Mouse (Mus musculus) right cerebral cortex, postnatal 14 days (tissue): ENCODE measurements at regions not wholly inside any gene's neighbourhood (a gene's known extent, or its start where the extent isn't known, plus 50 kb on each side); places are given as distances from the start of the nearest gene placed in this dataset.

Source experiments
- DNase-seq: peaks from one replicate; pipeline ENCODE4 v3.0.0; 2022

DNA sequence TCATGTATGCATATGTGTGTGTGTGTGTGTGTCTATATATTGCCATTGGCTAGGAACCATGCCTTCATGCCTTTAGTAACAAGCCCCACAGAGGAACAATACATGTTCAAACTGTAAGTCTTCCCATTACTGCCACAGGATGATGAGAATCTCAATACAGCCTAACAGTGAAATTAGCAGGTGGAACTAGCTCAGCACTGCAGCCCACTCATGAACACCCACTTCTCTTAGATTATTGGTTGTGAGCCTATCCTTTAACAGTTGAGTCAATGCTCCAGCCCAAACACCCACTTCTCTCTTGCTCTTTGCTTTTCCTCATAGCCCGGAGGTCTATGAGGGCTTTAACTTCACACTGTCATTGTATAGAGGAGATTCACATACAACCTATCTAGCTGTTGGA, 287.5 kb upstream of the Plxna2 start:
- DNase-seq, result no peak

DNA sequence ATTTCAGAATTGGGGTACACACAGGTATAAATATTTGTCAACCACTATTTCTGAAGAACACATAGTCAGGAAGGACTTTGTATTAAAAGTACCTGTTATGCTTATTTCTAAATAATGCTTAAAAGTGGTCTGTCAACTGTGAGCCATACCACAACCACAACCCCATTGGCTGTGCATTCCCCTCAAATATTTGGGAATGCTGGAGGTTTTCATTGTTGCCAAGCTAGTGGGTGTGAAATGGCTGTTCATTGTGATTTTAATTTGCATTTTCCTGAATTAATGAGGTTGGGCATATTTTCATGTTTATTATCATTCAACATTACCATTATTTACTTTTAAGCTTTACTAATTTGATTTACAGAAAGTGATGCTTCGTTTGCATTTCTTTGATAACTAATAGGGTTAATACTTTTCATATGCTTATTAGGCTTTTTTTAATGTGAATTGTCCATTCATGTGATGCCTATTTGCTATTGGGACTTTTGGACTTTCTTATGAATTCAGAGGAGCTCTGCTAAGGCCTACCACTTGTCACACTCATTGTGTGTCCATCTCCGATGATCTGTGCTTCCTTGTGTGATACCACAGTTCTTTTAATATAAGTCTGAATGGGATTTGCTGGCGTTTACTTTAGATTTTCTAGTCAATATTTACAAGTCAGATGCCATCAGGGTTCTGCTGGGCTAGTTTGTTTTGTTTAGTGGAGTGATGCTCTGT, 297.5 kb upstream of the Plxna2 start:
- DNase-seq, result no peak

DNA sequence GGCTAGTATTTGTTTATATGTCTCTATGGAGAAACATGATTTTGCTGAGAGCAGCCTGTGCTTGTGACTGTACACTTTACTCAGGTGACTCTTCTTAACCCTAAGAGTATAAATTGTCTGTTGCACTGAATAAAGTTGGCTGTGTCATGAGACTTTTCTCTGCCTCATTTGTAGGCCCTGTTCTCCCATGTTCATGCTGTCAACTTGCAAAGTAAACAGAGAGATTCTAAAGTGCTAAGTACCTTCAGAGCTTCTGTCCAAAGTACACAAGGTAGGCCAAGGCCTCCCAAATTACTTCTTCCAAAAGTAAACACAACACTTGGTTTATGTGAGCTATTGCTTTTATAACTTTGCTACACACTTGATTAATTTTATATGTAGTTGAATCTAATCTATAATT, 299.7 kb upstream of the Plxna2 start:
- no peak for DNase-seq

DNA sequence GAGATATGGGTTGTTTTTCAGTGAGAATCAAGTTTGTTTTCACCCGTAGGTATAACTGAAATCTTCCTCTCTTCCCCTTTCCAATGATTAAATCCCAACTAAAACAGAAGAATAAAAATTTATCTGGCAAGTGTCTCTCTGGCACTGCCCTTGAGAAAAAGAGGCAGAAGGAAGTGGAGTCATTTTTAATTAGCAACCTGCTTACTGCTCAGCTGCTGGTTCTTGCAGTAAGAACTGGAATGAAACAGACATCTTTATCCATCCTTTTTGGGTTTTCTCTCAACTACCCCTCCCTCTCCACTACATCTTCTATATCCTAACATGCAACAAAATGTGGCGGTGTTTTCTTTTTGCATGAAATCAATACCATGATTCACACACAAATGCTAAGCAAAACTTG, 302.4 kb upstream of the Plxna2 start:
- DNase-seq, result no peak

DNA sequence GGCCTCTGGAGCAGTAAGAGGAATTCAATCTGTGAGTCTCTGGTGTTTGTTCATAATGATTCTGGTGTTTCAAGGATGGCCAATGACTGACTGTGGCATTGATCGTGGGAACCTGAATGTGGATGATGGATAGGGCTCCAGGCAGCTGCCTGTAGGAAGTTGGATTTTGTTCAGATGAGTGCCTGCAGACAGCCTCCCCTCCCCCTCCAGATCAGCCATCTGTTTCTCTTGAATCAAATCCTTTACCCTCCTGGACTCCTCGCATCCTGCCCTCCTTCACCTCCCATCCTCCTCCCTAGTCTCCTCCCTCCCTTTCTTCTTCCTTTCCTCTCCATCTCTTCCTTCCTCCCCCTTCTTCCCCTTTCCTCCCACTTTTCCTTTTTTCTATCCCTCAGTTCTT, 307.6 kb upstream of the Plxna2 start:
- DNase-seq, result peak; percentile 6

DNA sequence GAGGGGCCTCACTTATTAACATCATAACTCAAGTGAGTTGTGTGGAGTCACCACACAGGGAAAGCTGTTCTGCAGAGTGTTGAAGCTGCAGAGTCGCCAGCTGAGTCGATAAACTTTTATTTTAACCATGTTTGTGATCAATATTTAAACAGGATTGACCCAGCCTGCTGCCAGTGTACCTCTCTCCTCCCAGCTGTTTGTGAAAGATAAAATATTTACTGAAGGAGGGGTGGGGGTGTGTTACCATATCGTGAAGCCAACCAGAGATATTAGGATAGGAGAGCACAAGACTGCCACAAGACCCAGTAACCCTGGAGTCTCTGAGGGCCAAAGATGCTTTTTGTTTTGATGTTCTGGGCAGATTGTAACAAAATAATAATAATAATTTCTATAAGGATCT, 309.4 kb upstream of the Plxna2 start:
- no peak for DNase-seq

DNA sequence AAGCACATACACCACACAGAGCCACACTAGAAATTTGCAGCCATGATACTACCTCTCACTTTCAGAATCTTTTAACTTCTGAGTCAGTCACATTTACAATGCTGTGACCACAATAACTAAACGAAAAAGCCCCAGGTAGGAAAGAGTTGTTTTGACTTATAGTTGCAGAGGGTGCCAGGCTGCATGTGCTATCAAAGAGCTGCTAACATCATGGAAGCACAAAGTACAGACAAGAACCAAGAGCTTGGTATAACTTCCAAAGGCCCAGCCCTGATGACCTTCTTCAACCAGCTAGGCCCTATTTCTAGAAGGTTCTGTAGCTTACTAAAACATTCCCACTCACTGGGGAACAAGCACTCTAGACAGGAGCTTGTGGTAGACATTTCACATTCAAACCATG, 314.1 kb upstream of the Plxna2 start:
- no peak for DNase-seq

DNA sequence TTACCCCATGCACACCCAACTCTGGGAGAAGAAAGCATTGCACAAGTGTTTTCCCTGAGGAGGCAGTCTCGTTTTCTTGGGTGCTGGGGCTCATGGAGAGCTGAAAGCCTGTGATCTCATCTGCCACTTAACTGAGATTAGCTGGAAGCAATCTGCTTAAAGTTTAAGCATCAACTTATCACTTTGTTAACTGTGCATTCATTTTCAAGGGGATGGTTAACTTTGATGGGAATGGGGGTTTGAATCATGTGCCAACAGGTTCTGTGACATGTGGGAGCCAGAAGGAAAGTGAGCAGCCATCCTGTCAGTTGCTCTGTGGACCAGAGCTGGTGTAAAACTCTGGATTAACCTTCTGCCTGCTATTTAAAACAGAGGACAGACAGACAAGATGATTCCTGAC, 315.2 kb upstream of the Plxna2 start:
- no peak for DNase-seq

DNA sequence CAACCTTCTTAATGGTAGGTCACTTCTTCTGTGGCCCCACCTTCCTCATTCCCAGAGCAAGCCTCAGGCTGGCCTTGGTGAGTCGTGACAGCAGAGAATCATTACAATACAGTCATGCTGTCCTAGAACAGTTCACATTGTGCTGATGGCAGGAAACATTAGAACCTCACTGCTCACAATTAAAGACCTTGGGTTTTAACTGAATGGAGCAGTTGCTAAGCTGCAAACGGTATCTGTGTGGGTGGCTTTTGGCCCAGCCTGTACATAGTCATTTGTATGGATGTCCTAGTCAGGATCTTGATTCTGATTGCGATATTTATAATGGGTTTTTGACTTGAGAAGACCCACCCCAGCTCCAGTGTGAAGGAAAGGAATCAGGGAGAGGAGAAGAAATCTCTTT, 336.1 kb upstream of the Plxna2 start:
- no peak for DNase-seq

DNA sequence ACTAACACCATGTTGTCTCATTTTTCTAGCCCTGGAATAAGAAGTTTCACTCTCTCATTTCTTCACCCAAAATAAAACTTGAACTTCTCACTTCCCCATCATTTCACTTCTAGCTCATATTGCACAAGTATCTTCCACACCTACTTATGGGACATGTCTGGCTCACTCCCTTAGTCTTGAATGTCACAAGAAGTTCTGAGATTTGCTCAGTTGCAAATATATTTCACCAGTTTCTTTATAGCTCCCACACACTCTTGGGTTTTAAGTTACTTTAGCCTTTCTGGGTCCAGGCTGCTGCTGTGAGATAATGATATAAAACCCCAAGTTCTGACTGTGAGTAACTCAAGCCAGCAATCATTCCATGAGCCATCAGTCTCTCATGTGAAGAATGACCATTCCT, 350.0 kb upstream of the Plxna2 start:
- no peak for DNase-seq

DNA sequence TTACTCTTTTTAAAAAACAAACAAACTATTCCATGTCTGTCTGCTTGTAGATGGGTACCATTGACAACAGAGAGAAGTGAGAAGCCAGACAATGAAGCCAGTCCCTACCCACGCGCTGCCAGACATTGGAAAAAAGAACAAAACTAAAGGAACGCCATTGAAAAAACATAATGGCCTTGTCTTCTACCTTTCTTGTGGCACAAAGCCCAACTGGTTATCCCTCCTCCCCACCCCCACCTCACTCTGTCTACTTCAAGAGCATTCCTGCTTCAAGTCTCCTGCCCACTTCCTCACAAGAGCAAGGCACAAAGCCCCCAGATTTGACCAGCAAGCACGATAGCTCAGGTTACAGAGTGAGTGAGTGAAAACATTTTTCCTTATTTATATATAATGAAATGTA, 355.6 kb upstream of the Plxna2 start:
- DNase-seq, result no peak

DNA sequence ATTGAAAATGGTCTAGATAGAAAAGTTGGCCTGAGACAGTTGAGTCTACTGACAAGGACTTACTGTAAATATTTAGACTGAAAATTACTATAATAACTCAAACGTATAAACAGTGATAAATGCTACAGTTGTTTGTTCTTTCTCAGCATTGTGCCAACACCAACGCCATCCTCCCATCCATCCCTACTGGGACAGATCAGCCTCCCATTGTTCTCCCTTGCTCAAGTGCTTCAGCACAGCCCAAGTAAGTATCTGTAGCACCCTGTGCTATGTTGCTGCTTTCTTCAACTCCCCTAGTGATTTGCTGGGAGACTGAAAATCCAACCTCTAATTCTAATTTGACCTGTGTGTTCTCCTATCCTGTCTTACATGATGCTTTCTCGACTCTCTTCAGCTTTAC, 358.1 kb upstream of the Plxna2 start:
- DNase-seq, result no peak

DNA sequence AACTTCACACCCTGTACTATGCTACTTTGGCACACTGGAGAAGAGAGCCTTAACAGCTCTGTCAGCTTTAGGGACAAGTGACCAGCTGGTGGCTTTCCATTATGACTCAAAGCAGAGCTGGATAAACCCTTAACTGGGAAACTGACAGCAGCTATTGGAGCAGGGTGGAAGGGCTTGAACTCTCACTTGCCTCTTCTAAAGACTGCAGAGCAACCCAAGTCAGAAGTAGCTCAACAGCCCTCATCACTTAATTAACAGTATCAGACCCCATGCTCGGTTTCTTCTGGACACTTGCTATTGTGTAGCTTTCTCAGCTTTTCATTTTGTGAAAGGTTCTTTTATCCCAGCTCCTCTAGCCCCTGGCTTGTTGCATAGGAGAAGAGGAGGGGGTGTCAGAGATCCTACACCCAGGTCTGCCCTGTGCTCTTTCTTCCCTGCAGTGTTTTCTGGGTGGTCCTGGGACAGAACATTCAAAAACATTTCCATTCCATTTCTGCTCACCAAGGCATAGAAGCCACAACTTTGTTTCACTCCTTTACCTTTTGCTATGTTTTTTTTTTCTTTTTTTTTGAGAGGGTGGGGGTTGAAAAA, 373.1 kb upstream of the Plxna2 start:
- DNase-seq, result no peak

DNA sequence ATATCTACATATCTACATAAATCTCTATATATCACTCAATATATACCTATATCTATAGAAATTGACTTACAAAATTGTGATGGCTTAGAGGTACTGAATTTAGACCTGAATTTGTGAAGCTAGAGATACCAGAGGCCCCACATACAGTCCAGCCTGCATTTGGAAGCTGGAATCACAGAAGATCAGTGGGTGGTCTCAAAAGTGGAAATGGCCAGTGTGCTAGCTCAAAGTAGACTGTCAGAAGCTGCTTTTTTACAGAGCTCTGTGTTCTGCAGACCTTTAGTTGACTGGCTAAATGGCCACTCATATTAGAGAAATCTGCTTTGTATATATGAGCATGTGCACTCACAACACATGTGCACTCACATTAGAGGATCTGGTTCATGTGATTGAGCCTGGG, 376.9 kb upstream of the Plxna2 start:
- no peak for DNase-seq

DNA sequence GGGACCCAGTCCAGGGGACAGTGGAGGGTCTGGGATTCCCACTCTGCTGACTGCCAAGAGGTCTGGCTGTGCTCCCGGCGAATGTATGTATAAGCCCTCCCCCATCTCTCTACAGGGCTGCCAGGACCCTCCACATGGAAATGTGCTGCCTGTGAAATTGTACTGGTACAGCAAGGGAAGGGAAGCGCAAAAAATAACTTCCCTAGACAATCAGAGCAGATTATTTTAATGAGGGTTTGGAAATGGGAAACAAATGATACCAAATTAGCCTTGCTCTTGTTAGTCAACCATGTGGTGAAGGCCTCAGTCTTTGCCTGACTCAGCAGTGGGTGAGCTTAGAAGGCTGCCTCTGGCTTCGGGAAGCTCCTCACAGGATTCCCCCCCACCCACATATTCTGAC, 386.8 kb upstream of the Plxna2 start:
- peak; percentile 40 for DNase-seq

DNA sequence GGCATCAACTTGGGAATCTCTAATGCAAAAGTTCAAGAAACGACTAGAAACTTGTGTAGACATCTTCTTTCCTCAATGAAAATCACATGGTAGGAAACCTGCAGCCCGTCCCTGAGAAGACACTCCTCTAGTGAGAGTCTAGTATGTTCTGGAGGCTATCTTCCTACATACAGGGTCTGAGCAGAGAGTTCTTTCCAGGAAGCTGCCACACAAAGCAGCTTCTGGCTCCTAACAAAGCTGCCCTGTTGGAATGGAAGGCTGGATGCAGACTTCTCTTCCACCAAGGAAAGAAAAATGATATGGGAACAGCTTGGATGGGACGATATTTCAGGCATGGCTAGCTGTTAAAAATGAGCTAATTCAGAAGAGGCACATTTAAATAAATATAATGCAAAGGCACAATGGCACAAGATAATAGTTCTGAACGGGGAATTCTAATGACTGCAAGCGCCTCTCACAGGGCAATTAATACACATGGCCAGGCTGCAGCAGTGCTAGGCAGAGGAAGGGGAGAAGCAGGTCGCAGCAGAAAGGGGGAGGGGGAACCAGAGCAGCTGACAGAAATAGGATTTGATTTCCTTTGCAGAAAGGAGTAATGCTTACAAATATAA, 391.4 kb upstream of the Plxna2 start:
- no peak for DNase-seq

DNA sequence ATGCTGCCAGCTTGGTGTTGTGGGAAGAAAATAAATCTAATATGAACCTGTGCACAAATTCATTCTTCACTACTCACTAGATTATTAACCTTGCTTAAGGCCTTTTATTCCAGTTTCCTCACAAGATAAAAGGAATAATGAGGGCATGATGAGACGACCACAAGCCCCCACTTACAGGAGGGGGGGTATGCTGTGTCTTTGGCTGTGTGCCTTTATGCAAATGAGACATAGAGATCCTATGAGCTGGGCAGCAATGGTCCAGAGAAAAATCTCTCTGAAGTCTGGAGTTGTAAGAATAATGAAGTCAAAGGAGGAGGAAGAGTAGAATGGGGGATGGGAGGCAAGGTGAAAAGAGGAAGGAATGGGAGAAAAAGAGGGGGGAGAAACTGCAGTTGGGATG, 392.2 kb upstream of the Plxna2 start:
- no peak for DNase-seq

DNA sequence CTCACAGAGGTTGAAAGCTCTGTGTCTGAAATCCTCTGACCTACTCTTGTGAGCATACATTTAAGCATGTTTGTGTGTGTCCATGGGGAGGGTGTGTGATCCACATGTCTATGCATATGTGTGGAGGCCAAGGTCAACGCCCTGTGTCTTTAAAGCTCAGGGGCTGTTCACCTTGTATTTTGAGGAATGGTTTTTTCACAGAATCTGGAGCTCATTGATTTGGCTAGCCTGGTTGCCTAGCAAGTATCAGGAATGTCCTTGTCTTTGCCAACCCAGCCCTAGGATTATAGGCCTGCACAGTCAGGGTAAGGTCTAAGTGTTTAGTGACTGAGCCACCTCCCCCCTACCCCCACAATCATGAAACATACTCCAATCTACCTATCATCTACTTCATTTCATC, 394.0 kb upstream of the Plxna2 start:
- no peak for DNase-seq

DNA sequence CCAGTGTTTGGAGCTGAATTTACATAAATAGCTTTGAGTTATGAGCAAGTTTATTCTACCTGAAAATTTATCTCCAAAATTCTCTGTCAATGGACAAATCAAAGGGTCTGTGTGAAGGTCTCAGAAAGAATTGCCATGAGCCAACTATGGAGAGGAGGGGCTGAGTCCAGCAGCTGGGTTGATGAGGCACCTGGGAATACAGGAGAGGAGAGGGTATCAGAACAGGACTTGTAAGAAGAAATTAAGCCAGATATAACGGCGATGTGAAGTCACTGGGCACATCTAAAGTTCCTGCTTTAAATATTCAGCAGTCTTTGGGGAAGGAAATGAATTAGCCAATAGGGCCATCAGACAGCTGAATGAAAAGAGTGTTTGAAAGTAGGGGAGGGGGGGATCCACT, 394.4 kb upstream of the Plxna2 start:
- DNase-seq, result no peak

DNA sequence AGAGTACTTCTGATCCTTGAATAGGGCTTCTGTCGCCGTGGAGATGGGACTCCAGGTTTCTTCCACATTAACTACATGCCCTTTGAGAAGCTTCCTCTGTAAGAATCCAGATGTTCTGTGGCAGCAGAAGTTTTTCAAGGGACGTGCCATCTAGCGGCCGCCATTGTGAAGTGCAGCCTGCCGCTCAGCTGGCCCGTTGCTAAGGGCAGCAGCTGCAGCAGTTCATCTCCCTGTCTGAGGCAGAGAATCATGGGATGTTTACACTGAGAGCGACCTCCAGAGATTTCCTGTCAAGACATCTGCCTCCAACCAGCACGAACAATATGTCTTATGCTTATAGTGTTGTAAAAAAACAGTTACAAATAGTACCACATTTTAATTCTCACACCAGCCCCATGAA, 395.0 kb upstream of the Plxna2 start:
- DNase-seq, result peak; percentile 67

DNA sequence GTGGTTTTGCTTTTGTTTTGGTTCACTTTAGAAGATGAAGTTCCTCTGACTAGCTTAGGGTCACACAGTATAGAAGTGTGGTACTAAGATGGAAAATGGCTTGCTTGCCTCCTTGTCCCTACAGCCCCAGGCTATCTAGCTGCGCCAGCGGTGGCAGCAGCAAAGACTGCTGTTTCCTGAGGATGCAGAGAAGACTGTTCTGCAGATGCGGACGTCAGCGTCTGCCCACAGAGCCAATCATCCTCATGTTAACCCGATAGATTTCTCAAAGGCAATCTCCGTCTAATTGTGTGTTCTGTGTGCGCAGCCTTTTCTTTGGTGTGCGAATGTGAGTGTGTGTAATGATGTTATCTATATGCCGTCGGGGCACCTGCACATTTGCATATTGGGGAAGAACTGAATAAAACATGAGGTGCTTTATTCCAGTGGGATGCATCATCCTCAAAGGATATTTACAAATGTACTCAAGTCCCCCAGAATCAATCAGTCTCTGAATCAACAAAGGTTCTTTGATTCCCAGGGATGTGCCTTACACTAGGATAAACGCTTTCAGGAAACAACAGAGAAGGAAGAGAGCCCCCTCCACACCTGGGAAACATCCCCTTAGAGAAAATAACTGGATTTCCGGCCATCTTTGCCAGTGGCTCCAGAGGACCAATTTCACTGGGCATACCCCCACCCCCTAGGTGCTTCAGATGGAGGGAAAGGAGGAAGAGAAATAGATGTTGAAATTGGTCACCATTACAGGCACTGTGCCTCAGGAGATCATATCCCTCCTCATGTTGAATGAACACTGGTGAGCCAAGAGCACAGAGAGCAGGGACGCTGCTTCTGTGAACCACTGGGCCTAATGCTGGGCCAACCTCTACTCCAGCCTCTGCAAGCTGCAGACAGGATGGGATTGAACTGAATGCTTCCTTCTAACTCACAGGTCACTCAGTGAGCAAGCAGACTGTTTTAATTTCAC, 409.7 kb upstream of the Plxna2 start:
- DNase-seq, result no peak

DNA sequence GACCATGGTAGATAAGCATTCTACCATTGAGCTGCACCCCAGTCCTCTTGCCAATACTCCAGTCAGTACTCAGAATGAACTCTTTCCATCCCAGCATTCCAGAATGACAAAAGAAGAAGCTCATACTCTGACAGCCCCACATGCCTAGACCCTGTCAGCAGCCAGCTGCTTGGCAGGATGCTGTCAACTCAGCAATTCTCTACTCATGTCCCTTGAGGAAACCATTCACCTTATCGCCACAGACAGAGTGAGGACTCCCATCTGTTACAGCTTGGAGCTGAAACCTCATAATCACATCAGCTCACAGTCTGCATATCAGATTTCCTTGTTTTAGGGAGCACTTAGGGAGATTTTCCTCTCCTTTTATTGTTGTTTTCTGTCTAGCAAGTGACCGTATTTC, 420.5 kb upstream of the Plxna2 start:
- DNase-seq, result no peak

DNA sequence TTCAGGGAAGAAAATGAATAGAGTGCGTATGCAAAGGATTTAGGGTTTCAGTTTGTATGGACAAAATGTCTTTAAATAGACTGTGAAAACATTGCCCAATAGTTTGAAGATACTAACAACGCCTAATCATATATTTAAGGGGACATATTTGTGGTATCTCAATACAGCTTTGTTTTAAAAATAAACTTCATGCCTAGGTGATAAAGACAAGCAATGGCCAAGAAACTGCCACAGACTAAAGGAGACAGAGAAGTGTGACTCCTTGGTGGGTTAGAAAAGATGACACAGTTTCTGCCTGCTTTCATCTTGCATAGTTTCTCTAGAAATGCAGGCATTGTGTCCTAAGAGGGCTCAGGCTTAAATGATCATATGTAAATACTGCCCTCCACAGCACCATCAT, 435.7 kb upstream of the Plxna2 start:
- DNase-seq, result no peak

DNA sequence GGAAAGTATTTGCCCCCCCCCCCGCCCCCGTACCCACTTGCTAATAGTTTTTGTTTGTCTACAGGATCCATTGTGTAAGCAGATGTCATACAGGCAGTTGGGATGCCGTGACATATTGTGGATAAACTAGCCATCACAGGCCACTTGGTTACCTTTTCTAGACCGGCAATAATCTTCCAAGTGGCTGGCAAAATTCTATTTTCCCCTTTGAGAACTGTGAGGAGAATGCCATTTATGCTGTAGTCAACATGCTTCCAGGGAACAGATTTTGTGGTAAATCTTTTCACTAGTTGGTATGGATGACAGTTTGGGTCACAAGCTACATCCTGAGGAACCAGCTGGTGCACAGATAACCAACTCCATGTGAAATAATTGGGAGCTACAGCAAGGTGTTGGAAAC, 456.5 kb upstream of the Plxna2 start:
- DNase-seq, result no peak
